Mouse (Mus musculus): ENCODE data around the gene Tns1.

- TF ChIP-seq TAL1 (IDR thresholded peaks at IDR 0.05; ENCODE audit: low read length) (no peak), USF2 (IDR thresholded peaks at IDR 0.05; ENCODE audit: borderline replicate concordance in 1 of 2, insufficient read depth in 1 of 2, low read depth in 1 of 2, low read length in 2 of 2) (no peak), CTCF (IDR thresholded peaks at IDR 0.05 in 2 of 3, conservative IDR thresholded peaks at IDR 0.05 in 1 of 3; ENCODE audit: control insufficient read depth in 1 of 3, insufficient read depth in 1 of 3, low read depth in 2 of 3, low read length in 3 of 3, poor library complexity in 1 of 3, severe bottlenecking in 1 of 3) (no peak), ZMIZ1 (IDR thresholded peaks at IDR 0.05; ENCODE audit: low read depth, low read length) (no peak), ELF1 (IDR thresholded peaks at IDR 0.05; ENCODE audit: low read depth, low read length) (no peak)
Observed at GRCm38 (mm10) chr1:73911981-73912380, 212.3 kb downstream of the Tns1 start.
